Mouse (Mus musculus) layer of hippocampus, adult 18-20 months (tissue): ENCODE results near the gene Gm40193. TPM values are rescaled to one million over a fixed set of nuclear protein-coding genes. Genes with fewer than 3 reads are reported as not detected.
"Not testable (repeated sequence)": the region's sequence is repeated elsewhere in the genome, so short reads cannot be mapped to it uniquely, and the experiment has no call there.

Experiments used
- DNase-seq, 2 experiments: peaks; one replicate each; pipeline ENCODE4 v3.0.0; 2022; ENCODE audit warnings: low spot score in 2 of 2
- long read RNA-seq: library from polyadenylated mRNA; stranded (forward); transcript quantifications from one replicate; pipeline ENCODE4 v2.0.0, GENCODE M21; 2021
- total RNA-seq, 2 experiments: library from RNA; stranded (reverse); gene quantifications; 2 replicates each; pipeline ENCODE4 v1.2.3; 2021

The Gm40193 gene
- not detected for total RNA-seq
- long read RNA-seq: 0 reads

DNA sequence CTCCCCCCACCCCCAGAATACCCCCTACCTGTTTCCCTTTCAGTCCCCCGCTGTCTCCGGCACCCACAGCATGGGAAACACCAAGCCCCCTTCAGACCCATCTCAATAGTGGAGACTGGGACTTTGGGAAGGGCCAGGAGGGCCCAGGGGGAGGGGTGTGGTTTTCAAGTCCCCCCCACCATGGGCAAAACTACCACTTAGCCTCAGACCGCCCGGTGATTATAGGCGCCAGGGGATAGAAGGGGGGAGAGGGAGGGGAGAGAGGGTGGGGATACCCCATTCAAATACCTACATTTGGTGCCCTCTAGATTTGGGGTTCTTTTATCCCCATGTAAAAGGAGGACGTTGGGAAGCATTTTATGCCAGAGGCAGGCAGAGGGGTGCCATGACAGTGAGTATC is at the start of gene Gm40193:
TSS of gene Gm40193 (minus strand) at position 101 of the 400 bp plus-strand sequence.
- DNase-seq: no peak

DNA sequence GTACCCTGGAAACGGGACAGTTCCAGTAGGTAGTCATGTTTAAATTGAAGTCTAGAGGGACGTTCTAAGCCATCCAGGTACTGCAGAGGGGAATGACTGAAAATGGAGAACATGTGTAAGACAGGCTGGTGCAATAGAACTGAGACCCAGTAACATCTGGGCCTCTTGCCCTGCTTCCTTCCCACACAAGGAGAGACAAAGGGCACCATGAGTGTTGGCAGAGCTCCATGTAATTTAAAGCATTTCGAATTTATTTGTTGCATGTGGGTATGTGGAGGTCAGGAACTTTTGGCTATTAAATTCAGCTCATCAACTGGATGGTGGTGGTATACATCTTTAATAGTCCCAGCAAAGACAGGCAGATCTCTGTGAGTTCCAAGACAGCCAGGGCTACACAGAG is 49.5 kb upstream of the Gm40193 start:
- no peak for DNase-seq

DNA sequence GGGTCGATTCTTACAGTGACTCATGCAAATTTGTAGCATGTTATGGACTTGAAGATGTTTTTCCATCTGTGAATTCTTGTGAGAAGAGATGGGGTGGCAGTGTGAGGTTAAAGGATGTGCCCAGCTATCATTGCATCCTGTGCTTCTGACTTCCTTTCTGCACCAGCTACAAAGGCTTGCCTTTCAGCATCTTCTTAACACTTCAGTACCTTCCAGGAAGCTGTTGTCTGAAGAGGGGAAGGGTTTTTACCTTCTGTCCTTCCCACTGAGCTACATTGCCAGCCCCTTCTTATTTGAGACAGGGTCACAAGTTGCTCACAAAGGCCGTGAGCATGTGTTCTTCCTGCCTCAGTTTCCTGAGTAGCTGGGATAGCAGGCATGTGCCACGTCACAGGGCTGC is 48.2 kb upstream of the Gm40193 start:
- DNase-seq: no peak

DNA sequence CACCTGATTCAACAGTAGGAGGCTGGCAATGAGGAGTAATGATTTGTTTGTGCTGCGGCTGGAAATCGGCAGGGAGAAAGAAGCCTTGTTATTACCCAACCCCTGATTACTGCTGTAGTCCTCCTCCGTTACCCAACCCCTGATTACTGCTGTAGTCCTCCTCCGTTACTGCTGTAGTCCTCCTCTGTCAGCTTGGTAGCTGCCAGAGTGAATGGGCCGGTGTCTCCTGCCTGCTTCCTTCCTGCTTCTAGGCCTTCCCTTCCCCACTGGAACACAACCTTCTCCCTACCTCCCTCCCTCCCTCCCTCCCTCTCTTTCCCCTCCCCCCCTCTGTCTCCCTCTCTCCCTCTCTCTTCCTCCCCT is 47.6 kb upstream of the Gm40193 start:
- DNase-seq: peak in 1 of 2 experiments; percentile 39

DNA sequence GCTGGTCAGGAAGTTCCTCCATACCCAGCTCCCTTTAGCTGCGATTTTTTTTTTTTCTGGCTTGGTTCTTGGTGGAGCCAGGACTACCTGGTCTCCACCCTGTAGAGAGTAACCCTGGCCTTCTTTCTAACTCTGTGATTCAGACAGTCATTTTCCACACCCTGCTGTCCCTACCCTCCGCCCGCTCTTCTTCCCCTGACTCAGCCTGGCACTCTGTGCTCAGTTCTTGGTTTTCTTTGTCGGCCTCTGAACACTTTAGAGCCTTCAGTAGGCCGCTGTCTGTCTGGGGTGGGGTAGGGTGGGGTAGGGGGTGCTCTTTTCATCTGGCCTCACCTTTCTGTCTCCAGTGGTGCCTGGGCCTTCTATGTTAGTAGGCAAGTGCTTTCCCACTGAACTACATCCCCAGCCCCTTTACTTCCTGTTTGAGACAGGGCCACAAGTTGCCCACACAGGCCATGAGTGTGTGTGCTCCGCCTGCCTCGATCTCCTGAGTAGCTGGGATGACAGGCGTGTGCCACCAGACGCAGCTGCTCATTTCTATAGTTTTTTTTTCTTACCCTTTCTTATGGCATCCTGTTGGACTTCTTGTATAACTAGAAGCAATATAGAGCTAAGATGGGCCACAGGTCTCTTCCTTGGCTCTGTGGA is 47.1 kb upstream of the Gm40193 start:
- no peak for DNase-seq

DNA sequence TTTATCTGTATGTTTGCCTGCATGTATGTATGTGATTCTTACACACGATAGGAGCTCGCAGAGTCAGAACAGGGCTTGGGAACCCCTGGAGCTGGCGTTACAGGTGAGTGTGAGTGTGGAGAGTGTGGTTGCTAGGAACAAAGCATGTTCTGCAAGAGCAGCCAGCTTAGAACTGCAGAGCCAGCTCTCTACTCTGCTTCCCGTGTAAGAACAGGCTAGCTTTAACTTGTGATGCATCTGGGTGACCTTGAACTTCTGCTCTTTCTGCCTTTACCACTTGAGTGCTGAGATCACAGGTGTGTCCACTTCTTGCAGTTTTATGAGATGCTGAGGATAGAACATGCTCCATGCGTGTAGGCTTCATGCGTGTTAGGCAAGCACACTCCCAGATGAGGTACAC is 46.2 kb upstream of the Gm40193 start:
- no peak for DNase-seq

DNA sequence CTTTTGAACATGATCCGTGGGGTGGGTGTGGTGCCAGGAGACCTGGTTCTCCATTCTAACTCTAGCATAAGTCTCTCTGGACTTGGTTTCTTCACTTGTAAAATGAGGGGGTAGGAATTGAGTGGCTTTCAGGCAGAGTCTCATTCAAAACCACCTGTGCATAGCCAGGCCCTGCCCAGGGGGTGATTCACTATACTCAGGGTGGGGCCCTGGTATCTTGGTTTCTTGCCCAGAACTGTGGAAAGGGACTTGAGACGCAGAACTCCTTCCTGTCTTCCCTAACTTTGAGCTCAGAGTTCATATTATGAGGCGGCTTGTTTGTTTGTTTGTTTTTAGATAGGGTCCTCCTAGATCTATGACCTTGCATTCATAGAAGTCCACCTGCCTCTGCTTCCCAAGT is 44.5 kb upstream of the Gm40193 start:
- no peak for DNase-seq

DNA sequence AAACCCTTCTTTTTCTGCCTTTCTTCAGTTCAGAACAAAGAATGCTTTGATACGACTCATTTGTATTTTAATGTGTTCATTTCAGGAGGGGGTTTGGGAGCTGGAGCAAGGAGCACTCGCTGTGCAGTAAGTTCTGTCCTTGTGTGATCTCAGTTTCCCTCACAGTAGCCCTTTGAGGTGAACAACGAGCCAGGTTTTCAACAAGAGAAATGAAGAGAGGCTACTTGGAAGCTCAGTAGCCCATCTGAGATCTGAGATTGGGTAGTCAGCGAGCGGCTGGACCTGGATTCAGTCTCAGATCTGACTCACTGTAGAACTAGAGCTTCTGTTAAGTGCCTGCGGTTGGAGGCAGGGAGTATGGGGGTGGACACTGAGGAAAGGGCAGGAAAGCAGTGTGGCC is 41.1 kb upstream of the Gm40193 start:
- peak in 1 of 2 experiments; percentile 51 for DNase-seq

DNA sequence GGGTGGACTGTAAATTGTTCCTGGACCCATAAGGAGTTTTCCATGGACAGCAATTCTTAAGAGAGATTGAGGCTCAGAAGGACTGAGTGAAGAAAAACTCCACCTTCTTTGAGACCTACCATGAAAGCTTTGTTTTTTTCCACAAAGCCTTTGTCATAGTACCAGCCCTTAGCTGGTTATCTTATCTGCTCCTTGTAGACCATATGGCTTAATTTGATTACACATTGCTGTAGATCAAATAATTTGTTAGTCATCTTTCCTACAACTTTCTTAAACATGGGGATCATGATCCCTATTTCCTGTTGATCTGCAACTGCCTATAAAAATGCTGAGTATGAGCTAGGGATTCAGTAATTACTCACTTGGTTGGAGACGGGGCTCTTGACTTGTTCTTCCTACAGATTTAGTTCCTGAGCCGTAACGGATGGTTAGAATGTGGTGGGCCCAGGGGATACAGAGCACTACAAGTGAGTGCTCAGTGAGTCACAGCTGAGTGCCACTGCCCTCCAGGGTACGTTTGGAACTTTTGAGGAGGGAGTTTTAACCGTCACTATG is 39.7 kb upstream of the Gm40193 start:
- DNase-seq: no peak

DNA sequence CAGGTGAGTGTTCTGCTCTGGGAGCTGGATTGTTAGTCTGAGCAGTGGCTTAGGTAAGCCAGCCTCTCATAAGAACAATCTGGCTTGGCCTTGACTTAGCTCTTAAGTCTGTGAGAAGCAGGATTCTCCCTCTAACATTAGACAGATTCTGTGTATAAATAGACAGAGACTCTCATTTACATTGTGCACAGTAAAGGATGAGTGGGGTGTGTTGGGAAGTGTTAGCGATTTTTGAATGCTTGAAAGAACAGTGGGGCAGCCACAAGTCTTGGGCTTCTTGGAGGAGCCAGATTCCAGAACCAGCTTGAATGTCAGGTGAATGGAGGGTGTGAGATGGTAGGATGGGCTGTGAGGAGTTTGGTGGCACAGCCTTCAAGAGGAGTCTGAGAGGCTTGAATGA is 38.9 kb upstream of the Gm40193 start:
- no peak for DNase-seq

DNA sequence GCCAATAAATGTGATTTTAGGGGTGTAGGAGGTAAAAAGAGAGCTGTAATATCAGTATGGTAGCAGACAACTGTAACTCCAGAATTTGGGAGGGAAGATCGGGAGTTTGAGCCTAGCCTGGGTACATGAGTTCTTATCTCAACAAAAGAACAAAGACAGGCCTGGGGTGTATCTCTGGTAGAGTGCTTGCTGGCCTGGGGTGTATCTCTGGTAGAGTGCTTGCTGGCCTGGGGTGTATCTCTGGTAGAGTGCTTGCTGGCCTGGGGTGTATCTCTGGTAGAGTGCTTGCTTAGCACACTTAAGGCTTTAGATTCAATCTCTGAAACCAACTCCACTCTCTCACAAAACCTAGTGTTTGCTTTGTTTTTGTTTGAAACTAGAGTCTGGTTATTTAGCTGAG is 37.9 kb upstream of the Gm40193 start:
- not testable (repeated sequence) for DNase-seq

DNA sequence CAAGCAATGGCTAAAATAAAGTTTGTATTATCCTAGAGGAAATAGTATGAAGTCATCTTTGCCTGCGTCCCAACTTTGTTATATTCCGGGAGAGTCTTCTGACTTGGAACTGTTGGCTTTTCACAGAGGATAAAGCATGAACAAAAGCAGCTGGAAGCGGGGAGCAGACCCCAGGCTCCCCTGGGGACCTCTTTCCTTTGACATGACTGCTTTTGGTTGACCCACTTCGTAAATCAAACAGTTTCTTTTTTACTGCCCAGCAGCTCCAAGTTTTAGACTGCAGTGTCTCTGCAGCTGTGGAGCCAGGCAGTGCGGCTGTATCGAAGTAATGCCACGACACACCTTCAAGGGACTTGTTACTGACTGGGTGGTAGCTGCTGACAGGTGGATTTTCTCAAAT is 33.8 kb upstream of the Gm40193 start:
- DNase-seq: no peak

DNA sequence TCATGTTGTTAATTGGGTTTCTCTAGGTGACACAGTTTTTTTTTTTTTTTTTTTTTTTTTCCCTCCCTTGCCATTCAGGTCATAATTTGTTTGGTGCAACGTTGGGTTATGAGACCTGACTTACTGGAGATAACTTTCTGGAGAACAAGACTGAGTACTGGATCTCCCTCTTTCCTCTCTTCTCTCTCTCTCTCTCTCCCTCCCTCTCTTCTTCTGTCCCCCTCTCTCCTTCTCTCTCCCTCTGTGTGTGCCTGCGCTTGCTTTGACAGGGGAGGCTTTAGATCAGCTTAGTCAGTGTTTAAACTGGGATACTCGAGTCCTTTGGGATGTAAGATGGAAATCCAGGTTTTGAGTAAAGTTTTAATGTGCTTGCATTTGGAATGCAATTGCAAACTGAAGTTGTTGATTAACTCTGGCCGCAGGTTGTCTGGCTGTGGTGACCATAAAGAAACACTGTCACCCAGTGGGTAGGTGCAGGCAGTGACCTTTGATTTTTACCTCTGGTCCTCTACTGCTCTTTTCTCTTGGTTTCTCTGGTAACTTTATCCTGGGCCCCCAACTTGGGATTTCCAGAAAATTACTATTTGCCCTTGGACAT is 31.6 kb upstream of the Gm40193 start:
- no peak for DNase-seq

DNA sequence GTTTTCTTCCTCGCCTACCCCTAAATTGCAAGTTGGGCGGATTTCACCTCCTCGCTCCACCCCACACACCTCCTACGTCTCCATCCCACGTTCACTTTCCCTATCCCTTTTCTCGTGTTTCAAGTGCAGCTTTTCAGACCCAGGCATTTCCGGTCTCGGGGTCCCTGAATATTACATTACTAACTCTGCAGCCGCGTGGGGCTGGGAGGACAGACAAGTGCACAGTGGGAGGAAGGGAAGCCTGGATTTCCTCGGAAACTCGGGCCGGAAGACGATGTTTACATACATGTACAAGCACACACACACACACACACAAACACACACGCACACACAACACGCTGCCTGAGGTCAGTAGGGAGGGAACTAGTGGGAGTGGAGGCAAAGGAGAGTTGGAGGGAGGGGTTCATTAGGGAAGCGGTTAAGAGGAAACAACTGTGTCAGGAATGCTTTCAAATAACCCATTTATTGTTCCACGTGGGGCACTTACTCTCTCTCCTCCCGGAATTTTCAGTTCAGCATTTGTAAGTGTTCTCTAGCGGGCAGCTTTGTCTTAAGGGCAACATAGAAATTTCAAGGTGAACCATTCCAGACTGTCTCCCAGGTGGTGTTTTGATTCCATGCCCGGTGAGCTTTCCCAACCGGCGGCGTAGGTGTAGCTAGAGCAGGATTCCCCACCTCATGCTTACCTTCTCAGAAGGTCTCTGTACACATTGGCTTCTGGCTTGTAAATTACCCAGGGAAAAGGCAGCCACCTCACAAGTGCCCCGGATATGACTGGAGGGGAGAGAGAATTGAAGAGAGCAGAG is 30.9 kb upstream of the Gm40193 start:
- DNase-seq: peak in 1 of 2 experiments; percentile 41

DNA sequence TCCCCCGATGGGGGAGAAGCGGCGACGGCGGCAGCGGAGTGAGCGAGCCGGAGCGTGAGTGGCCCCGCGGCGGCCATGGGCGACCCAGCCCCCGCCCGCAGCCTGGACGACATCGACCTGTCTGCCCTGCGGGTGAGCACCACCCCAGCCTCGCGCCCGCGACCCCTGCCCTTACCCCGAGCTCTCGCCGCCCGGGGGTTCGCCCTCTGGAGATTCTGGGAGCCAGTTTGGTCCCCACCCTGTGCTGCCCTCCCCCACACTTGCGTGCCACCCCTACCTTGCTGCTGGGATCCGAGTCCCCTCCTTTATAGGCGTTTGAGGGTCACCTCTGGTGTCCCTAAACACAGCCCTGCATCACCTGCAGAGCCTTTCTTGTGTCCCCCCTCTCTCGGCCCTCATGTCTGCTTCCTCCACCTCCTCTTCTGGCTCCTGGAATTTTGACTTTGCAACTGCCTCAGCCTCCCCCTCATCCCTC is 30.3 kb upstream of the Gm40193 start:
- no peak for DNase-seq

DNA sequence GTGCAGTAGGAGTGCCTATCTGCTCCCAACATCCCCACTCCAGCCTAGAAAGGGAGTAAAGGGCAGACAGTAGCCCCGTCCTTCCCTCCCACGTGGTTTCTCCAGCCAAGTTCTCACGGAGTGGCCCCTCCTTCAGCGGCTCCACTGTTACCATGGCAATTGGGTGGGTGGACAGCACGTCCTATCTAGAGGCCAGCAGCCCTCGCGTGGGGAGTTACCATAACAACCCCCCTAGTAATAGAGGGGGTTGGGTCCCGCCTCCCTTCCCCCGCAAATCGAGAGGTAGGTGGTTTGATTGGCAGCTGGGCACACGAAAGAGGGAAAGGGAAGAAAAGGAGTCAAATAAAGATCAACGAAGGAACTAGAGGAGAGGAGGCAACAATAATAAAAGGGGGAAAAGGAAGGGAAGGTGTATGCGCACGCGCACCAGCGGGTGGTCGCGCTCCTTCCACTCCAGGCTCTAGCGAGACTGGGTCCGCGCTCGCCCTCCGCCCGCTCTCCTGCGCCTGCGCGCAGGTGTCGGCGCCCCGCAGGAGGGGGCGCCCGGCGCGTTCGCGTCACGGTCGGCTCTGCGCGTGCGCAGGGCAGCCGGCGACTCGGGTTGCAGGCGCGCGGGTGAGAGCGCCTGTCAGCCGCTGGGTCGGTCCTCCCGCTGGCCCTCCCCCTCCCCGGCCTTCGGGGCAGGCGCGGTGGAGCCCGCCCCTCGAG is 29.7 kb upstream of the Gm40193 start, which contains the start of gene Mink1:
TSS of gene Mink1 (plus strand) at position 595 of the 708 bp plus-strand sequence.
- peak; percentile 88 to 92 for DNase-seq

DNA sequence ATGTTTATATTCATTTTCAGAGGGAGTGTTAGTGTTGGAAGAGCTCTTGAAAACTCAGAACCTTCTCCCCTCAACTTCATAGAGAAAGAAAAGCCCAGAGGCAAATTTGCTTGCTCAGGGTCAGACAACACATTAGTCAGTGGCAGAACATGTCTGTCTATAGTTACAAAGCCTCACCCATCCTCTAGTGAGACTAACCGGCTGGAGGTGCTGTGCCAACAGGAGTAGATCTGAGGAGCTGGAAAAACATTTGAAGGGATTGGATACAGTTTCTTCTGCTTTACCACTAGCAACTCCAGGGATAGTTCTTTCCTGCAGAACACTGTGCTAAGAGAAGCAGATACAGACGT is 29.2 kb upstream of the Gm40193 start:
- no peak for DNase-seq

DNA sequence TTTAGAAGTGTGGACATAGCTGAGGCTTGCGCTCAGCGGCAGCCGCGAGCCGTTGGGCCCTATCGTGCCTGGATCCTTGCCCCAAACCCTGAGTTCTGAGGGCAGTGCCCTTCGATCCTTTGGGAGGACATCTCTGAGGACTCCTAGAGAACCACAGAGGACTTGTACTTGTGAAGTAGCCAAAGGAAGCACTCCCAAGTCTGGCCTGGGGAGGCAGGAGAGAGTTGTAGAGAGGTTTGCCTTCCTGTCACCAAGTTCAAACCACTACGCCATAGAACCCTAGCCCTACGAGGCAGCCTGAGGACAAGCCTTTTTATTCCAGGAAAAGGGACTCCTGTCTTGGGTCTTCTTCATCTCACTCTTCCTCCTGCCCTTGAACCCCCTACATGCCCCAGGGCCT is 24.8 kb upstream of the Gm40193 start:
- DNase-seq: no peak

DNA sequence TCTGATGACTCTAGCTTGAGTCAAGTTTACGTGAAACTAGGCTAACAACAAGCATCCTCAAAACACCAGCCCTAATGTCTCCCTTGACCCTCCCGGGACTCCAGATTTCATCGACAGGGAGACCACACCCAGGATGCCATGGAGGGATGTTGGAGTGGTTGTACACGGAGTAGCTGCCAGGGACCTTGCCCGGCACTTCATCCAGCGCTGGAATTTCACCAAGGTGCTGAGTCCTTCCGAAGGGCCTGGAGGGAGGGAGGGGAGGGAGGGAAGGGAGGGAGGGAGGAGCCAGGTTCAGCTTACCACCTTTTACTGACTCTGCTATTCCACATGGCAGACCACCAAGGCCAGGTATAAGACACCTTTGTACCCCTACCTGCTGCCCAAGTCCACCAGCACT is 21.2 kb upstream of the Gm40193 start:
- DNase-seq: no peak

DNA sequence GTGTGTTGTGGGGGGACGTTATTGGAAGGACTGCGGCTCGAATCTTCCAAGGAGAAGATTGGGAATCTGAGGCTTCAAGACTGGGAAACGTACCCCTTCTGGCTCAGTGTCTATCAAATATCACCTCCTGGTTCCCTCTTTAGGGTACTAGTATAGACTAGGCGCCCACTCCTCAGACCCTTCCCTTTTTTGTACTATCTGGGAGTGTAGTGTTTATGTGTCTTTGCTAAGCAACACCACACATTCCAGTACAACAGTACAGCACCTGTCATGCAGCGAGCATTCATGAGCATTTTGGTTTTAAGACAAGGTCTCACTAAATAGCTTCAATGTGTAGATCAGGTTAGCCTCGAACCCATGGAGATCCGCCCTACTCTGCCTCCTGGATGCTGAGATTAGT is 18.8 kb upstream of the Gm40193 start:
- no peak for DNase-seq

DNA sequence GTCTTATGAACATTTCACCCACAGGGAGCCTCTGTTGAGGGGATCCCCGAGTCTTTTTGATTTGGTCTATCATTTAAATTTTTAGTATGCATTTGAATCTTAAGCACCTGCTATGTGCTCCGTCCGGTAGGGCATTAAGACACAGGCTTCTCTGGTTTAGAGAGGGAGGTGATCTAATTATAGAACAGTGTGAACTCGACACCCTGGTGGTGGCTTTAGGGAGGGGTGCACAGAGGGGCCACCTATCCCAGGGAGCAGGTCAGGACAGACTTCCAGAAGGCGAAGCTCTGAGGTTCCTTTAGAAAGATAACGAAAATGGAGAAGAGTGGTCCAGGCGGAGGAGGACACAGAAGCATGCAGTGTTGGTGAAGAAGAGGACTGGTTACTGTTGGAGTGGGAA is 11.8 kb upstream of the Gm40193 start:
- DNase-seq: no peak
